Mouse (Mus musculus): ENCODE results near the gene Hsf5. TPM values are rescaled to one million over a fixed set of nuclear protein-coding genes. Genes with fewer than 3 reads are reported as not detected.

The Hsf5 gene
- polyA plus RNA-seq, 1 experiment from 2014 or later = 0.14 TPM

- H3K9me3 ChIP-seq (replicated peaks; ENCODE audit: control insufficient read depth, low read length) = no peaks in the 10 kb centered on the region
- H3K4me3 ChIP-seq (replicated peaks; ENCODE audit: low read length) = no peak overlapping the region
- 86% methylated on average over 5 of the region's 5 CpGs for WGBS
- H3K4me1 ChIP-seq (ENCODE audit: control insufficient read depth, insufficient read depth, low read length) = peaks cover 12% of the 10 kb centered on the region
- no peak overlapping the region for H3K4me2 ChIP-seq (ENCODE audit: low read depth, low read length)
- no peak overlapping the region for H3K27ac ChIP-seq (ENCODE audit: low read length)
- no peak overlapping the region for H3K9ac ChIP-seq (ENCODE audit: low read length)
- no peak for ATAC-seq (ENCODE audit: insufficient read depth, low FRiP score)
- no peaks in the 10 kb centered on the region for H3K36me3 ChIP-seq (ENCODE audit: control insufficient read depth, insufficient read depth, low read length)
- no peaks in the 10 kb centered on the region for H3K27me3 ChIP-seq (ENCODE audit: control insufficient read depth, insufficient read depth, low read length)
Observed at GRCm38 (mm10) chr11:87587211-87587874, 29.6 kb upstream of the Hsf5 start.

GRCm38 (mm10) chr11:87589605-87590004 lies 27.4 kb upstream of the Hsf5 start:
- 0 out of 2 replicates have a peak overlapping the region, but pooled peaks have one; percentile 85 for H3K4me2 ChIP-seq (ENCODE audit: low read depth, low read length)
- 0 out of 2 replicates have a peak overlapping the region, but pooled peaks have one; percentile 40 for H3K9ac ChIP-seq (ENCODE audit: low read length)
- H3K9me3 ChIP-seq (replicated peaks; ENCODE audit: control insufficient read depth, low read length) = no peaks in the 10 kb centered on the region
- H3K27ac ChIP-seq (ENCODE audit: low read length) = no peak overlapping the region
- no peak overlapping the region for H3K4me3 ChIP-seq (replicated peaks; ENCODE audit: low read length)
- ATAC-seq (ENCODE audit: insufficient read depth, low FRiP score) = no peak
- peaks cover 26% of the 10 kb centered on the region for H3K4me1 ChIP-seq (ENCODE audit: control insufficient read depth, insufficient read depth, low read length)
- WGBS = 91% methylated on average over 8 of the region's 8 CpGs
- no peaks in the 10 kb centered on the region for H3K36me3 ChIP-seq (ENCODE audit: control insufficient read depth, insufficient read depth, low read length)
- H3K27me3 ChIP-seq (ENCODE audit: control insufficient read depth, insufficient read depth, low read length) = no peaks in the 10 kb centered on the region

- Histone ChIP-seq H3K27ac (ENCODE audit: low read length) (peak overlapping the region; percentile 87), H3K4me2 (ENCODE audit: low read depth, low read length) (peak overlapping the region; percentile 85), H3K4me1 (ENCODE audit: control insufficient read depth, insufficient read depth, low read length) (peaks cover 29% of the 10 kb centered on the region), H3K9me3 (replicated peaks; ENCODE audit: control insufficient read depth, low read length) (no peaks in the 10 kb centered on the region), H3K27me3 (ENCODE audit: control insufficient read depth, insufficient read depth, low read length) (no peaks in the 10 kb centered on the region), H3K36me3 (ENCODE audit: control insufficient read depth, insufficient read depth, low read length) (no peaks in the 10 kb centered on the region), H3K4me3 (replicated peaks; ENCODE audit: low read length) (peak overlapping the region; percentile 68), H3K9ac (ENCODE audit: low read length) (peak overlapping the region; percentile 80)
- 1% methylated on average over 25 of the region's 25 CpGs for WGBS
- no peak for ATAC-seq (ENCODE audit: insufficient read depth, low FRiP score)
Observed at GRCm38 (mm10) chr11:87590841-87591525, 26.0 kb upstream of the Hsf5 start.

GRCm38 (mm10) chr11:87591526-87592353 lies 25.2 kb upstream of the Hsf5 start, which contains the start of gene Mtmr4:
TSS of gene Mtmr4 (plus strand) at chr11:87592162.
- peak within 1 kb of the TSS; percentile 85 for H3K4me2 ChIP-seq (ENCODE audit: low read depth, low read length)
- H3K27me3 ChIP-seq (ENCODE audit: control insufficient read depth, insufficient read depth, low read length) = no peaks in the 10 kb centered on the region
- WGBS = under 1% methylated on average over 61 of the region's 61 CpGs
- no peaks in the 10 kb centered on the region for H3K9me3 ChIP-seq (replicated peaks; ENCODE audit: control insufficient read depth, low read length)
- peak within 1 kb of the TSS; percentile 97 for H3K27ac ChIP-seq (ENCODE audit: low read length)
- ATAC-seq (ENCODE audit: insufficient read depth, low FRiP score) = peak; percentile 97
- peaks cover 36% of the 10 kb centered on the region for H3K4me1 ChIP-seq (ENCODE audit: control insufficient read depth, insufficient read depth, low read length)
- H3K9ac ChIP-seq (ENCODE audit: low read length) = peak within 1 kb of the TSS; percentile 90
- peak within 1 kb of the TSS; percentile 78 for H3K4me3 ChIP-seq (replicated peaks; ENCODE audit: low read length)
- no peaks in the 10 kb centered on the region for H3K36me3 ChIP-seq (ENCODE audit: control insufficient read depth, insufficient read depth, low read length)

- H3K9me3 ChIP-seq (replicated peaks; ENCODE audit: control insufficient read depth, low read length) = no peaks in the 10 kb centered on the region
- peaks cover 37% of the 10 kb centered on the region for H3K4me1 ChIP-seq (ENCODE audit: control insufficient read depth, insufficient read depth, low read length)
- no peak for ATAC-seq (ENCODE audit: insufficient read depth, low FRiP score)
- WGBS = under 1% methylated on average over 14 of the region's 15 CpGs
- peak overlapping the region; percentile 78 for H3K4me3 ChIP-seq (replicated peaks; ENCODE audit: low read length)
- peak overlapping the region; percentile 90 for H3K9ac ChIP-seq (ENCODE audit: low read length)
- H3K27me3 ChIP-seq (ENCODE audit: control insufficient read depth, insufficient read depth, low read length) = no peaks in the 10 kb centered on the region
- peak overlapping the region; percentile 97 for H3K27ac ChIP-seq (ENCODE audit: low read length)
- no peaks in the 10 kb centered on the region for H3K36me3 ChIP-seq (ENCODE audit: control insufficient read depth, insufficient read depth, low read length)
- peak overlapping the region; percentile 78 for H3K4me2 ChIP-seq (ENCODE audit: low read depth, low read length)
Observed at GRCm38 (mm10) chr11:87592354-87592695, 24.6 kb upstream of the Hsf5 start.

- Histone ChIP-seq H3K9ac (ENCODE audit: low read length) (peak overlapping the region; percentile 90), H3K4me1 (ENCODE audit: control insufficient read depth, insufficient read depth, low read length) (peaks cover 37% of the 10 kb centered on the region), H3K9me3 (replicated peaks; ENCODE audit: control insufficient read depth, low read length) (no peaks in the 10 kb centered on the region), H3K36me3 (ENCODE audit: control insufficient read depth, insufficient read depth, low read length) (peaks cover 3% of the 10 kb centered on the region; the same call in 1 of the 2 replicates), H3K4me3 (replicated peaks; ENCODE audit: low read length) (peak overlapping the region; percentile 78), H3K27ac (ENCODE audit: low read length) (peak overlapping the region; percentile 97), H3K27me3 (ENCODE audit: control insufficient read depth, insufficient read depth, low read length) (no peaks in the 10 kb centered on the region), H3K4me2 (ENCODE audit: low read depth, low read length) (peak overlapping the region; percentile 78)
- no peak for ATAC-seq (ENCODE audit: insufficient read depth, low FRiP score)
- 34% methylated on average over 13 of the region's 13 CpGs for WGBS
Observed at GRCm38 (mm10) chr11:87592713-87593598, 24.0 kb upstream of the Hsf5 start.

GRCm38 (mm10) chr11:87595327-87595841 lies 21.6 kb upstream of the Hsf5 start:
- Histone ChIP-seq H3K9me3 (replicated peaks; ENCODE audit: control insufficient read depth, low read length) (no peaks in the 10 kb centered on the region), H3K4me1 (ENCODE audit: control insufficient read depth, insufficient read depth, low read length) (peaks cover 30% of the 10 kb centered on the region), H3K4me3 (replicated peaks; ENCODE audit: low read length) (peak overlapping the region; percentile 74), H3K4me2 (ENCODE audit: low read depth, low read length) (peak overlapping the region; percentile 99), H3K9ac (ENCODE audit: low read length) (peak overlapping the region; percentile 88), H3K36me3 (ENCODE audit: control insufficient read depth, insufficient read depth, low read length) (peaks cover 15% of the 10 kb centered on the region), H3K27me3 (ENCODE audit: control insufficient read depth, insufficient read depth, low read length) (no peaks in the 10 kb centered on the region), H3K27ac (ENCODE audit: low read length) (peak overlapping the region; percentile 84)
- WGBS = 2% methylated on average over 30 of the region's 37 CpGs
- peak; percentile 57 for ATAC-seq (ENCODE audit: insufficient read depth, low FRiP score)

- H3K4me3 ChIP-seq (replicated peaks; ENCODE audit: low read length) = peak overlapping the region; percentile 74
- peak overlapping the region; percentile 88 for H3K9ac ChIP-seq (ENCODE audit: low read length)
- H3K27ac ChIP-seq (ENCODE audit: low read length) = peak overlapping the region; percentile 84
- WGBS = 9% methylated on average over 7 of the region's 7 CpGs
- H3K4me2 ChIP-seq (ENCODE audit: low read depth, low read length) = peak overlapping the region; percentile 99
- H3K4me1 ChIP-seq (ENCODE audit: control insufficient read depth, insufficient read depth, low read length) = peaks cover 25% of the 10 kb centered on the region
- H3K9me3 ChIP-seq (replicated peaks; ENCODE audit: control insufficient read depth, low read length) = no peaks in the 10 kb centered on the region
- no peak for ATAC-seq (ENCODE audit: insufficient read depth, low FRiP score)
- peaks cover 21% of the 10 kb centered on the region for H3K36me3 ChIP-seq (ENCODE audit: control insufficient read depth, insufficient read depth, low read length)
- H3K27me3 ChIP-seq (ENCODE audit: control insufficient read depth, insufficient read depth, low read length) = no peaks in the 10 kb centered on the region
Observed at GRCm38 (mm10) chr11:87595976-87596375, 21.0 kb upstream of the Hsf5 start.
